Mouse (Mus musculus): ENCODE measurements around the gene Naa15. TPM values are rescaled to one million over a fixed set of nuclear protein-coding genes. Genes with fewer than 3 reads are reported as not detected.
A peak's percentile ranks its signal among the peaks of the same experiment; 100 is the strongest.

The Naa15 gene
- polyA plus RNA-seq, 1 experiment from 2014 or later = 58.3 TPM

GRCm38 (mm10) chr3:51511983-51512382 is 97.0 kb downstream of the Naa15 start:
- 94% methylated on average over 5 of the region's 5 CpGs for WGBS
- DNase-seq (ENCODE audit: low spot score) = no peak

GRCm38 (mm10) chr3:51517467-51517866 is 102.5 kb downstream of the Naa15 start:
- no peak overlapping the region for H3K27ac ChIP-seq
- H3K27me3 ChIP-seq (ENCODE audit: insufficient read depth, poor library complexity, severe bottlenecking) = no peaks in the 10 kb centered on the region
- H3K4me3 ChIP-seq = no peak overlapping the region
- H3K4me1 ChIP-seq = peaks cover 12% of the 10 kb centered on the region
- H3K36me3 ChIP-seq = peaks cover 47% of the 10 kb centered on the region
- WGBS = 89% methylated on average over 4 of the region's 4 CpGs
- no peak for DNase-seq (ENCODE audit: low spot score)
- H3K9me3 ChIP-seq = no peaks in the 10 kb centered on the region

More at GRCm38 (mm10) chr3:51511983-51512382, 97.0 kb downstream of the Naa15 start:
- Histone ChIP-seq H3K4me3 (no peak overlapping the region), H3K4me1 (no peaks in the 10 kb centered on the region), H3K9me3 (no peaks in the 10 kb centered on the region), H3K36me3 (0 out of 2 replicates have a peak, but pooled peaks cover 4% of the 10 kb centered on the region), H3K27me3 (ENCODE audit: insufficient read depth, poor library complexity, severe bottlenecking) (no peaks in the 10 kb centered on the region), H3K27ac (no peak overlapping the region)

DNA sequence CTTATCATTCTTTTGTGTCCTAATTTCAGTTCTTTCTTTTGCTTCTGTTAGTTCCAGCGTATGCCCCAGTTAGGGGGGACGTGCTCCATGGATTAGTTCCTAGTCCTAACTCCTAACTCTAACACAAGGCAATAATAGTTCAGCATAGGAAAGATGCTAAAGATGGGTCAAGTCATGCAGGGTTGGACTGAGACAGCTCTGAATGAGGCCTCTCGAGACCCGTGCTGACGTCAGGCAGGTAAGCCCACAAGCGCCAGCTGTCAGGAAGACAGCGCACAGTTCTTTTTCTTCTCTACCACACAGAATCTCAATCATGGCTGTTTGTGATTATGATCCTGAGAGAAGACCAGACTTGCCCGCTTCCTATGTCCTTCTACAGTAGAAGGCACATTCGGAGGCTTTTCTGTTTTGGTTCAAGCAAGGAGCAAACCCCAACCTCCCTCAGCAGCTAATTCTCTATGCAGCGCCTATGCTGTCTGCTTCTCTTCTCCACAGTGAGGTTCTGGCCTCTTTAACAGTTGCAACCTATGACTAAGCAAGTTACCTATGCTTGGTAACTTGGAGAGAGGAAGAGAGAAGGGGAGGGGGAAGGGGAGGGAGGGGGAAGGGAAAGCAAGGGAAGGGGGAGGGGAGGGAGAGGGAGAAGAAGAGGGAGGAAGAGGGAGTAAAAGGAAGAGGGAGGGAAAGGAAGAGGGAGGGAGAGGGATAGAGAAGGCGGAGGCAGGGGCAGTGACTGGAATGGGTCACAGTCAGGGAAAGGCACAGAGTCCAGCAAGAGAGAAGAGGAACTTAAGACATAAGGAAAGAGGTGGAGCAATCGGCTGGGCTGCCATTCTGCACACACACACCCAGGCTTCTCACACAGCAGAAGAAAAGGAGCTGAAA is 103.2 kb downstream of the Naa15 start:
- Histone ChIP-seq H3K4me3 (no peak overlapping the region), H3K9me3 (no peaks in the 10 kb centered on the region), H3K27me3 (ENCODE audit: insufficient read depth, poor library complexity, severe bottlenecking) (no peaks in the 10 kb centered on the region), H3K36me3 (peaks cover 52% of the 10 kb centered on the region), H3K27ac (peak overlapping the region; percentile 72), H3K4me1 (peaks cover 12% of the 10 kb centered on the region)
- WGBS = 76% methylated on average over 12 of the region's 12 CpGs
- DNase-seq (ENCODE audit: low spot score) = peak; percentile 73

DNA sequence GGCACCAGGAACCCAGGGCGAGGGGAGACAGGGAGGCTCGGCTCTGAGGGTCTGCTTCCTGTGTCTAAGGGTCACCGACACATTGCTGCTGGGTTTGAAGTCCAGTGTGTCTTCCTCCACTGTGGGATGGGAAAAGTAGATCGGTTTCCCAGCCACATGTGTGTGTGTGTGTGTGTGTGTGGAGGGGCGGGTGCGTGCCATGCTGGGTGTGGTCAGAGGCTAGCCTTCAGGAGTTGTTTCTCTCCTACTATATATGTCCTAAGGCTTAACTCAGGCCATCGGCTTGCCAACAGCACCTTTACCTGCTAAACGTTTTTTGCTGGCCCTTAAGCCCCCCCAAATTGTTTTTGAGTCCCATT is 103.8 kb downstream of the Naa15 start:
- 52% methylated on average over 8 of the region's 8 CpGs for WGBS
- Histone ChIP-seq H3K27ac (peak overlapping the region; percentile 72), H3K27me3 (ENCODE audit: insufficient read depth, poor library complexity, severe bottlenecking) (no peaks in the 10 kb centered on the region), H3K9me3 (no peaks in the 10 kb centered on the region), H3K36me3 (peaks cover 59% of the 10 kb centered on the region), H3K4me3 (no peak overlapping the region), H3K4me1 (peaks cover 12% of the 10 kb centered on the region)
- peak; percentile 73 for DNase-seq (ENCODE audit: low spot score)

DNA sequence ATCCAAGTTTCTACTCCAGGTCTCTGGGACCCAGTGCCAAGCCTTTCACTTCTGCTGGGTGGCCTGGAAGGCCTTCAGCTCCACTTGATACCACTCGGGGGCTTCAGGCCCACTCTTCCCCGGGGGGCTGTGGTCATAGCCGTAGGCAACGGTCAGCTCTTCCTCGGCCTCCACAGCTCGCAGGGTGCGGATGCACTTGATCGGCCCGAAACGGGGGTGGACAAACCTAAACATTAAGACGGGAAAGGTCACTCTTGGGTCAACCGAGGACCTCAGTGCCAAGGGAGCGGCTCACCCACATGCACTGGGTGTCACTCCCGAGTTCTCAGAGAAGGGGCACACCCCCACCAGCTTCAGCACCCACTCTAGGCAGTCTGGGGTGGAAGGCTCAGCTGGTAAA is 106.3 kb downstream of the Naa15 start:
- DNase-seq (ENCODE audit: low spot score) = peak; percentile 70
- 92% methylated on average over 14 of the region's 14 CpGs for WGBS
- Histone ChIP-seq H3K4me3 (no peak overlapping the region), H3K9me3 (no peaks in the 10 kb centered on the region), H3K36me3 (peaks cover 80% of the 10 kb centered on the region), H3K27ac (no peak overlapping the region), H3K27me3 (ENCODE audit: insufficient read depth, poor library complexity, severe bottlenecking) (no peaks in the 10 kb centered on the region), H3K4me1 (peaks cover 12% of the 10 kb centered on the region)

DNA sequence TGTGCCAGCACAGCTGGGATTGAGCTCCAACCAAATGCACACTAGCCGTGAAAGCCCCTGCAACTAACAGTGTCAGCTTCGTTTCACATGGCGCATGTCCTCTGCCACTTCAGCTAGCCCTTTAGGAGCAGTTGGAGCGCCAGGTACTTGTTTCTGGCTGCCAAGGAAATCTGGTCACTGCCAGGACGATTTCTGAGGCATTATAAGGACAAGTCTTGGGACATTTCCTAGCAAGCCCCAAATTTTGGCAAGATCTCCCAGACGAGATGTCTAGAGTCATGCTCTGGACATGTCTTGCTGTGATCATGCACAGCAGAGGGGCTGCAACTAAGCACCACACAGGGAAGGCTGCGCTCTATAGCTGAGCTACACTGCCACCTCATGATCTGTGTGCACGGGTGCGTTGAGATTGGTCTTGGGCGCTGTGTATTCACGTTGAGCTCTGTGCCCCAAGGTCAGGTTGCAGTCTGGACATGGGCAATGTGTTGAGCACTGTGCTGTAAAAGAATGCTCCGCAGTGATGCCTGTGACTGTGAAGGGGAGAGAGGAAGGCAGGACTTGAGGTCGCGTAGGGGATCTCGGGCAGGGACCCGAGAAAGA is 110.3 kb downstream of the Naa15 start:
- 86% methylated on average over 16 of the region's 16 CpGs for WGBS
- peaks cover 97% of the 10 kb centered on the region for H3K36me3 ChIP-seq
- H3K9me3 ChIP-seq = no peaks in the 10 kb centered on the region

More for the DNA sequence above, 110.3 kb downstream of the Naa15 start:
- no peaks in the 10 kb centered on the region for H3K27me3 ChIP-seq (ENCODE audit: insufficient read depth, poor library complexity, severe bottlenecking)
- H3K27ac ChIP-seq = no peak overlapping the region
- DNase-seq (ENCODE audit: low spot score) = peak; percentile 64
- no peaks in the 10 kb centered on the region for H3K4me1 ChIP-seq
- H3K4me3 ChIP-seq = no peak overlapping the region

Other genes starting within 250 kb of the Naa15 start
- 10.7 and 13.7 TPM in 2 replicates for gene Noct, start 190.7 kb upstream of the Naa15 start, polyA plus RNA-seq (2016; fragmentation: Nextera tagmentation; extraction: Ambion mirVana)
- 40.1 and 43.5 TPM in 2 replicates for gene Elf2, start 74.5 kb upstream of the Naa15 start, polyA plus RNA-seq (2016; fragmentation: Nextera tagmentation; extraction: Ambion mirVana)
- gene Mgarp, start 18.4 kb upstream of the Naa15 start, polyA plus RNA-seq (2016; fragmentation: Nextera tagmentation; extraction: Ambion mirVana) = 20.6 and 21.1 TPM in 2 replicates
- 874 and 1,125 TPM in 2 replicates for gene Ndufc1, start 6.2 kb upstream of the Naa15 start, polyA plus RNA-seq (2016; fragmentation: Nextera tagmentation; extraction: Ambion mirVana)
- gene Rab33b, start 68.8 kb downstream of the Naa15 start, polyA plus RNA-seq (2016; fragmentation: Nextera tagmentation; extraction: Ambion mirVana) = 15.6 and 16.3 TPM in 2 replicates
- gene Setd7, start 145.7 kb downstream of the Naa15 start, polyA plus RNA-seq (2016; fragmentation: Nextera tagmentation; extraction: Ambion mirVana) = 3.6 and 3.9 TPM in 2 replicates
- gene Mgst2, start 245.2 kb downstream of the Naa15 start, polyA plus RNA-seq (2016; fragmentation: Nextera tagmentation; extraction: Ambion mirVana) = 1.1 and 4.1 TPM in 2 replicates

Measured in heart, embryonic 10.5 days (tissue).